Mouse (Mus musculus) C2C12 (cell line): ENCODE data around the gene Cabp1. TPM values are rescaled to one million over a fixed set of nuclear protein-coding genes. Genes with fewer than 3 reads are reported as not detected.
"Not testable (repeated sequence)": the region's sequence is repeated elsewhere in the genome, so short reads cannot be mapped to it uniquely, and the experiment has no call there.

ENCODE experiments used
- H3K27me3 ChIP-seq: one replicate; pipeline ENCODE4 v1.6.1; 2011; ENCODE audit not compliant: control insufficient read depth, insufficient read depth, insufficient read length
- H3K36me3 ChIP-seq: one replicate; pipeline ENCODE4 v1.6.1; 2011; ENCODE audit not compliant: control insufficient read depth, insufficient read depth
- H3K4me3 ChIP-seq: one replicate; pipeline ENCODE4 v1.5.1; 2011; ENCODE audit warnings: mild to moderate bottlenecking, control low read depth; ENCODE audit not compliant: poor library complexity, insufficient read depth, severe bottlenecking
- H3K79me2 ChIP-seq: one replicate; pipeline ENCODE4 v1.6.1; 2011; ENCODE audit not compliant: control insufficient read depth, insufficient read depth
- H3K79me3 ChIP-seq: one replicate; pipeline ENCODE4 v1.6.1; 2011; ENCODE audit warnings: low read depth, control low read depth
- H3ac ChIP-seq: one replicate; pipeline ENCODE3; 2011; ENCODE audit warnings: low read depth; ENCODE audit not compliant: control insufficient read depth, insufficient read length
- CEBPB ChIP-seq: IDR thresholded peaks from one replicate; pipeline ENCODE4 v1.6.1; 2011; ENCODE audit warnings: low read depth, mild to moderate bottlenecking, control low read depth, moderate library complexity
- CTCF ChIP-seq: IDR thresholded peaks from one replicate; pipeline ENCODE4 v1.5.1; 2011; ENCODE audit not compliant: control insufficient read depth, insufficient read depth, insufficient read length
- FOSL1 ChIP-seq: IDR thresholded peaks from one replicate; pipeline ENCODE4 v1.8.0; 2011; ENCODE audit warnings: mild to moderate bottlenecking, low read length; ENCODE audit not compliant: poor library complexity, insufficient read depth, severe bottlenecking
- MAX ChIP-seq: IDR thresholded peaks from one replicate; pipeline ENCODE4 v1.6.1; 2011; ENCODE audit warnings: mild to moderate bottlenecking, control low read depth
- MYOD1 ChIP-seq: IDR thresholded peaks from one replicate; pipeline ENCODE4 v1.6.1; 2011; ENCODE audit warnings: low read depth; ENCODE audit not compliant: control insufficient read depth, insufficient read length
- MYOG ChIP-seq: IDR thresholded peaks from one replicate; pipeline ENCODE4 v1.6.1; 2011; ENCODE audit not compliant: control insufficient read depth, insufficient read length; ENCODE audit errors: extremely low read depth
- USF1 ChIP-seq: IDR thresholded peaks from one replicate; pipeline ENCODE4 v1.6.1; 2011; ENCODE audit warnings: low read depth, mild to moderate bottlenecking, control low read depth, moderate library complexity
- polyA plus RNA-seq: library from polyadenylated mRNA; unstranded; fragments of >200 nt; fragmentation: generic; extraction: Trizol; gene quantifications from one replicate; pipeline ENCODE4 v1.2.1, GENCODE M21; 2012; ENCODE audit warnings: missing spikeins

The Cabp1 gene
- polyA plus RNA-seq, 1 experiment: 0.12 TPM

- H3K4me3 ChIP-seq: no peak overlapping the region
- no peaks in the 10 kb centered on the region for H3K79me2 ChIP-seq
- H3K79me3 ChIP-seq: no peaks in the 10 kb centered on the region
- H3ac ChIP-seq: no peak overlapping the region
- no peak for TF ChIP-seq MAX
- no peak for TF ChIP-seq FOSL1
- H3K27me3 ChIP-seq: no peaks in the 10 kb centered on the region
- H3K36me3 ChIP-seq: no peaks in the 10 kb centered on the region
Observed at GRCm38 (mm10) chr5:115167396-115167795, 26.8 kb downstream of the Cabp1 start.

GRCm38 (mm10) chr5:115166815-115167194 is 27.4 kb downstream of the Cabp1 start:
- no peaks in the 10 kb centered on the region for H3K79me3 ChIP-seq
- no peaks in the 10 kb centered on the region for H3K79me2 ChIP-seq
- H3ac ChIP-seq: no peak overlapping the region
- TF ChIP-seq USF1 (no peak), MAX (no peak), CEBPB (no peak), MYOD1 (no peak), FOSL1 (no peak), MYOG (no peak), CTCF (no peak)
- H3K27me3 ChIP-seq: no peaks in the 10 kb centered on the region
- H3K36me3 ChIP-seq: no peaks in the 10 kb centered on the region
- no peak overlapping the region for H3K4me3 ChIP-seq

DNA sequence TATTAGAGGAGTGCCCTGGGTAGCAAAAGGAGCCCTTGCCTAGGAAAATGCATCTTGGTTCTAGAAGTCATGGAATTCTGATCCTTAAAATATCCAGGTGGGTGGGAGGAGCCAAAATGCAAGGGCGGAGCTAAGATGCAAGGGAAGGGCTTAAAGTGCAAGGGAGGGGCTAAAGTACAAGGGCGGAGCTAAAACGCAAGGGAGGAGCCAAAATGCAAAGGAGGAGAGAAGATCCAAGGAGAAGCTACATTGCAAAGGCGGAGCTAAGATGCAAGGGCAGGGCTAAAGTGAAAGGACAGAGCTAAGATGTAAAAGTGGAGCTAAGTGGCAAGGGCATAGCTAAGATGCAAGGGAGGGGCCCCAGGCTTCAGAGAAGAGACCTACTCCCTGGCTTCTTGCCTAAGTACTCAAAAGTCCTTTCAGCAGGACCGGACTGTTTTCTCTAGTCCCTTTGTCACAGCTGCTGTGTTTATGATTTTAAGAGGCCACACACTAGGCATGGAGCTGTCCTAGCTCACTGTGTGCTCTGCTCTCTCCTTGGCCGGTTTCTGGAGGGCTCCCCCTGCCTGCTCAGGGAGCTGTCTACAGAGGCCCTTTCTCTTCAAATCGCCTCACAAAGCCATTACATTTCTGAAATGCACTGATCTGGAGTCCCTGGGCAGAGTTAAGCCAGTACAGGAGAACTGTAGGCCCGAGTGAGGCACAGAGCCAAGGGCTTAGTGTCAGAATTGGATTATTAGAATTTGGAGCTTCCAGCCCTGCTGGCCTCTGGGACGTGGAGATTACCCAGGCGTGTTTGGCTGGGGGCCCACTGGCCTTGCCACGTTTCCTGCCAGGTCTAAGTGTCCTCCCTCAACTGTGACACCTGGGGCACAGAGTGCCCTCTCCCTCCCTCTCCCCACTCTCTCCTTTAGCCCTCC is 28.0 kb downstream of the Cabp1 start:
- H3K79me3 ChIP-seq: no peaks in the 10 kb centered on the region
- H3K27me3 ChIP-seq: no peaks in the 10 kb centered on the region
- no peak overlapping the region for H3ac ChIP-seq
- H3K36me3 ChIP-seq: no peaks in the 10 kb centered on the region
- H3K79me2 ChIP-seq: no peaks in the 10 kb centered on the region
- no peak for TF ChIP-seq USF1
- H3K4me3 ChIP-seq: no peak overlapping the region

DNA sequence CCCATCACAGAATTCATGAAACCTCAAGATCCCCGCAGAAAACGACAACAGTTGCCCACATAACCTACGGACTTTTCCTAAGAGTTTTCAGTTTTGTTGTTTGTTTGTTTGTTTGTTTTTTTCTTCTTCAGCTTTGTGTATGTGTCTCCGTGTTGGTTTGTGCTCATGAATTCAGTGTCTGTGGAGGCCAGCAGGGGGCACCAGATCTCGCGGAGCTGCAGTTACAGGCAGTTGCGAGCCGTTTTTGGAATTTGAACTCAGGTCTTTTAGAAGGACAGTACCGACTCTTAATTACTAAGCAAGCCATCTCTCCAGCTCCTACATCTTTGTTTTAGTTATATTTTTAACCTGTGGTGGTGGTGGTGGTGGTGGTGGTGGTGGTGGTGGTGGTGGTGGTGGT is 28.8 kb downstream of the Cabp1 start:
- no peaks in the 10 kb centered on the region for H3K79me2 ChIP-seq
- TF ChIP-seq MAX: no peak
- no peak for TF ChIP-seq CTCF
- TF ChIP-seq MYOG: no peak
- TF ChIP-seq MYOD1: no peak
- TF ChIP-seq FOSL1: no peak
- TF ChIP-seq CEBPB: no peak
- TF ChIP-seq USF1: no peak
- no peaks in the 10 kb centered on the region for H3K36me3 ChIP-seq

GRCm38 (mm10) chr5:115164446-115164845 is 29.7 kb downstream of the Cabp1 start:
- not testable (repeated sequence) for H3K79me3 ChIP-seq, H3ac ChIP-seq, H3K79me2 ChIP-seq, H3K27me3 ChIP-seq, H3K36me3 ChIP-seq, H3K4me3 ChIP-seq

More for the DNA sequence above, 28.8 kb downstream of the Cabp1 start:
- H3K4me3 ChIP-seq: no peak overlapping the region
- H3K79me3 ChIP-seq: no peaks in the 10 kb centered on the region
- no peak overlapping the region for H3ac ChIP-seq
- no peaks in the 10 kb centered on the region for H3K27me3 ChIP-seq

GRCm38 (mm10) chr5:115163563-115163962 is 30.6 kb downstream of the Cabp1 start:
- H3K4me3 ChIP-seq: no peak overlapping the region

GRCm38 (mm10) chr5:115161940-115162279 is 32.3 kb downstream of the Cabp1 start:
- H3ac ChIP-seq, H3K36me3 ChIP-seq, H3K79me3 ChIP-seq, H3K4me3 ChIP-seq, H3K27me3 ChIP-seq: not testable (repeated sequence)
- H3K79me2 ChIP-seq: peaks cover 10% of the 10 kb centered on the region

More at GRCm38 (mm10) chr5:115163563-115163962, 30.6 kb downstream of the Cabp1 start:
- no peak for TF ChIP-seq CEBPB
- TF ChIP-seq FOSL1: no peak
- no peak for TF ChIP-seq USF1
- peak; percentile 17 for TF ChIP-seq CTCF
- H3K36me3 ChIP-seq: no peaks in the 10 kb centered on the region
- no peaks in the 10 kb centered on the region for H3K79me3 ChIP-seq
- H3ac ChIP-seq: no peak overlapping the region
- H3K79me2 ChIP-seq: no peaks in the 10 kb centered on the region
- H3K27me3 ChIP-seq: no peaks in the 10 kb centered on the region
